Mouse (Mus musculus) megakaryocyte-erythroid progenitor cell, adult 5-6 weeks (primary cell): Measurements from ENCODE around the gene Ankrd40. TPM values are rescaled to one million over a fixed set of nuclear protein-coding genes. Genes with fewer than 3 reads are reported as not detected.

Experiments used
- ATAC-seq: replicated peaks from 2 replicates; pipeline ENCODE4 v1.8.0; 2016; ENCODE audit warnings: mild to moderate bottlenecking, inconsistent platforms; ENCODE audit not compliant: severe bottlenecking, poor library complexity, low FRiP score, low TSS enrichment
- total RNA-seq, 2 experiments: library from RNA; stranded (forward) in 1 of 2; stranded (reverse) in 1 of 2; fragments of 200-1000, 215-1000 nt in 1 of 2; fragments of >200 nt in 1 of 2; fragmentation: Nextera tagmentation in 1 of 2; gene quantifications; 2 replicates each; pipeline ENCODE4 v1.2.3; 2014 to 2017

Ankrd40 gene
- total RNA-seq, 2 experiments from 2014 or later, result 20.9 to 44.8 TPM

GRCm38 (mm10) chr11:94346611-94347010 is 18.8 kb downstream of the Ankrd40 start:
- no peak for ATAC-seq

GRCm38 (mm10) chr11:94347063-94347575 is 19.3 kb downstream of the Ankrd40 start:
- ATAC-seq, result no peak

- ATAC-seq, result no peak
Measured at GRCm38 (mm10) chr11:94349839-94350238, 22.0 kb downstream of the Ankrd40 start.

- peak; percentile 36; the same call in 1 of the 2 replicates for ATAC-seq
Measured at GRCm38 (mm10) chr11:94350337-94350736, 22.5 kb downstream of the Ankrd40 start.

GRCm38 (mm10) chr11:94351094-94351493 is 23.3 kb downstream of the Ankrd40 start:
- peak; percentile 90 for ATAC-seq

GRCm38 (mm10) chr11:94355521-94356217 is 27.9 kb downstream of the Ankrd40 start:
- no peak for ATAC-seq

GRCm38 (mm10) chr11:94359168-94359567 is 31.4 kb downstream of the Ankrd40 start:
- ATAC-seq, result no peak

GRCm38 (mm10) chr11:94361166-94361870 is 33.5 kb downstream of the Ankrd40 start:
- no peak for ATAC-seq

GRCm38 (mm10) chr11:94362101-94362500 is 34.3 kb downstream of the Ankrd40 start:
- ATAC-seq, result no peak

GRCm38 (mm10) chr11:94363690-94364089 is 35.9 kb downstream of the Ankrd40 start:
- ATAC-seq, result no peak

- ATAC-seq, result no peak
Measured at GRCm38 (mm10) chr11:94365340-94365739, 37.5 kb downstream of the Ankrd40 start.

GRCm38 (mm10) chr11:94369981-94370380 is 42.2 kb downstream of the Ankrd40 start:
- no peak for ATAC-seq

- 0 out of 2 replicates have a peak, but pooled peaks have one; percentile 17 for ATAC-seq
Measured at GRCm38 (mm10) chr11:94370809-94371208, 43.0 kb downstream of the Ankrd40 start.

- ATAC-seq, result no peak
Measured at GRCm38 (mm10) chr11:94374276-94374948, 46.6 kb downstream of the Ankrd40 start.

GRCm38 (mm10) chr11:94379061-94379460 is 51.3 kb downstream of the Ankrd40 start:
- ATAC-seq, result no peak

- ATAC-seq, result no peak
Measured at GRCm38 (mm10) chr11:94379736-94380135, 51.9 kb downstream of the Ankrd40 start.

- ATAC-seq, result 0 out of 2 replicates have a peak, but pooled peaks have one; percentile 19
Measured at GRCm38 (mm10) chr11:94385977-94386771, 58.4 kb downstream of the Ankrd40 start.

- ATAC-seq, result no peak
Measured at GRCm38 (mm10) chr11:94387756-94388155, 60.0 kb downstream of the Ankrd40 start.

- no peak for ATAC-seq
Measured at GRCm38 (mm10) chr11:94389021-94389420, 61.2 kb downstream of the Ankrd40 start.
